50 mouse cellular contexts compared by ENCODE assay signal in genomic region chr1:72992209-72992608, GRCm38 (mm10). TPM values are rescaled to one million over a fixed set of nuclear protein-coding genes. Genes with fewer than 3 reads are reported as not detected.
"Had no signal": no experiment of that assay in that cellular context is flagged by ENCODE, and none has a peak within 500 bp of the region (broad histone marks: within the 10 kb centered on the region; RNA-seq: fewer than 3 reads in every experiment).

No protein-coding gene starts in this region.

- H3K27ac ChIP-seq: heart, embryonic 13.5 days; heart, embryonic 15.5 days; hindbrain, embryonic 10.5 days; hindbrain, embryonic 12.5 days; hindbrain, embryonic 13.5 days; hindbrain, embryonic 14.5 days; hindbrain, embryonic 15.5 days; hindbrain, postnatal 0 days; intestine, embryonic 15.5 days; kidney, embryonic 15.5 days; kidney, postnatal 0 days; layer of hippocampus, adult 2 months; left cerebral cortex, adult 2 months had no signal

- ATAC-seq: hindbrain, embryonic 16.5 days; hindbrain, postnatal 0 days; inflammation-experienced regulatory T-cells, adult 6 months; intestine, embryonic 15.5 days; intestine, embryonic 16.5 days; intestine, postnatal 0 days had no signal

- H3K4me3 ChIP-seq: heart, embryonic 13.5 days; heart, embryonic 15.5 days; hindbrain, embryonic 10.5 days; hindbrain, embryonic 12.5 days; hindbrain, embryonic 13.5 days; hindbrain, embryonic 15.5 days; intestine, embryonic 15.5 days; kidney, embryonic 15.5 days; layer of hippocampus, adult 2 months; left cerebral cortex, adult 2 months had no signal

- DNase-seq: heart, postnatal 10 days; heart, postnatal 14 days; heart, postnatal 36 days; heart, postnatal 4 days; kidney, adult 11 months; kidney, adult 18-20 months; kidney, adult 2 months; kidney, adult 8-10 months; kidney, adult 9 months; kidney, postnatal 10 days; kidney, postnatal 25 days; kidney, postnatal 36 days; kidney, postnatal 4 days; layer of hippocampus, adult 9-11 months; layer of hippocampus, postnatal 36 days had no signal

- H3K9me3 ChIP-seq: heart, embryonic 13.5 days; heart, embryonic 15.5 days; hindbrain, embryonic 10.5 days; hindbrain, embryonic 12.5 days; hindbrain, embryonic 13.5 days; hindbrain, embryonic 15.5 days; intestine, embryonic 15.5 days; kidney, embryonic 15.5 days had no signal

- H3K36me3 ChIP-seq: heart, embryonic 13.5 days; heart, embryonic 15.5 days; hindbrain, embryonic 10.5 days; hindbrain, embryonic 12.5 days; hindbrain, embryonic 13.5 days; hindbrain, embryonic 15.5 days; intestine, embryonic 15.5 days; kidney, embryonic 15.5 days had no signal

- H3K4me1 ChIP-seq: heart, embryonic 13.5 days; heart, embryonic 15.5 days; hindbrain, embryonic 10.5 days; hindbrain, embryonic 12.5 days; hindbrain, embryonic 13.5 days; hindbrain, embryonic 15.5 days; intestine, embryonic 15.5 days; kidney, embryonic 15.5 days had no signal

- H3K27me3 ChIP-seq: heart, embryonic 13.5 days; heart, embryonic 15.5 days; hindbrain, embryonic 12.5 days; hindbrain, embryonic 13.5 days; hindbrain, embryonic 15.5 days; intestine, embryonic 15.5 days; kidney, embryonic 15.5 days had no signal

- H3K4me2 ChIP-seq: heart, embryonic 13.5 days; heart, embryonic 15.5 days; hindbrain, embryonic 12.5 days; hindbrain, embryonic 13.5 days; hindbrain, embryonic 14.5 days; hindbrain, embryonic 15.5 days; intestine, embryonic 15.5 days; kidney, embryonic 15.5 days had no signal

- H3K9ac ChIP-seq: heart, embryonic 13.5 days; heart, embryonic 15.5 days; hindbrain, embryonic 12.5 days; hindbrain, embryonic 13.5 days; hindbrain, embryonic 14.5 days; hindbrain, embryonic 15.5 days; intestine, embryonic 15.5 days; kidney, embryonic 15.5 days had no signal

RNA-seq across cellular contexts. Expression of gene Tnp1, which starts 23.5 kb away (rescaled TPM):
- total RNA-seq: heart, postnatal 10 days; heart, postnatal 14 days; heart, postnatal 25 days; heart, postnatal 36 days; heart, postnatal 4 days; hematopoietic stem cell, adult 5-6 weeks; hindbrain, postnatal 0 days; layer of hippocampus, adult 18-20 months; layer of hippocampus, adult 2 months; layer of hippocampus, adult 8-10 months; layer of hippocampus, postnatal 10 days; layer of hippocampus, postnatal 14 days; layer of hippocampus, postnatal 25 days; layer of hippocampus, postnatal 36 days; left cerebral cortex, adult 18-20 months; left cerebral cortex, adult 2 months; left cerebral cortex, adult 8-10 months; left cerebral cortex, postnatal 10 days had no signal
- polyA plus RNA-seq: heart, embryonic 13.5 days; heart, embryonic 14.5 days; heart, embryonic 15.5 days; heart, embryonic 16.5 days; heart, postnatal 0 days; hindbrain, embryonic 10.5 days; hindbrain, embryonic 11.5 days; hindbrain, embryonic 12.5 days; hindbrain, embryonic 13.5 days; hindbrain, embryonic 14.5 days; hindbrain, embryonic 15.5 days; hindbrain, embryonic 16.5 days; hindbrain, postnatal 0 days; inflammation-experienced regulatory T-cells, adult 6 months; intestine, embryonic 14.5 days; intestine, embryonic 15.5 days; intestine, embryonic 16.5 days; intestine, postnatal 0 days; kidney, embryonic 14.5 days; kidney, embryonic 15.5 days; kidney, embryonic 16.5 days; kidney, postnatal 0 days; large intestine, adult 2 months had no signal
